In genomic region chr6:34460651-34461050, GRCm38 (mm10) we compare ENCODE assay signal across 17 mouse cellular contexts. TPM values are rescaled to one million over a fixed set of nuclear protein-coding genes. Genes with fewer than 3 reads are reported as not detected.
"Had no signal": no experiment of that assay in that cellular context is flagged by ENCODE, and none has a peak within 500 bp of the region (broad histone marks: within the 10 kb centered on the region; RNA-seq: fewer than 3 reads in every experiment).

No protein-coding gene starts in this region.

- H3K9ac ChIP-seq: neural tube, embryonic 15.5 days; stomach, embryonic 15.5 days had no signal

- H3K27ac ChIP-seq: neural tube, embryonic 15.5 days; stomach, embryonic 15.5 days; stomach, postnatal 0 days had no signal

- H3K4me3 ChIP-seq: neural tube, embryonic 15.5 days; stomach, embryonic 15.5 days had no signal

- H3K36me3 ChIP-seq: neural tube, embryonic 15.5 days; stomach, embryonic 15.5 days had no signal

- H3K27me3 ChIP-seq: neural tube, embryonic 15.5 days had no signal

- DNase-seq: retina, postnatal 1 day; right cerebral cortex, adult 18-20 months; right cerebral cortex, postnatal 14 days; right cerebral cortex, postnatal 25 days; right cerebral cortex, postnatal 4 days; spleen, adult 18-20 months; thymus, adult 18-20 months; thymus, adult 2 months; thymus, postnatal 14 days; thymus, postnatal 25 days; thymus, postnatal 36 days; thymus, postnatal 4 days had no signal

- H3K4me2 ChIP-seq: neural tube, embryonic 15.5 days; stomach, embryonic 15.5 days had no signal

- H3K9me3 ChIP-seq: neural tube, embryonic 15.5 days; stomach, embryonic 15.5 days had no signal

- H3K4me1 ChIP-seq: neural tube, embryonic 15.5 days; stomach, embryonic 15.5 days had no signal

RNA-seq across cellular contexts. Expression of gene Akr1b7, which starts 48.5 kb away (rescaled TPM):
- total RNA-seq: neutrophil, adult 5-6 weeks had no signal
- polyA plus RNA-seq: stomach, embryonic 14.5 days had no signal
